ENCODE assay signal across 18 mouse cellular contexts in genomic region chr17:29798151-29798550, GRCm38 (mm10).
DNase-seq lines count a peak whose midpoint lies in the region; ATAC-seq and TF ChIP-seq lines count a peak whose summit lies in the region.
"Had no signal": no experiment of that assay in that cellular context is flagged by ENCODE, and none has a peak within 500 bp of the region (broad histone marks: within the 10 kb centered on the region; RNA-seq: fewer than 3 reads in every experiment).

No protein-coding gene starts in this region.

- 34% methylated on average over 10 of the region's 10 CpGs for WGBS in forebrain, embryonic 10.5 days
- WGBS in forebrain, postnatal 0 days, result 44% methylated on average over 10 of the region's 10 CpGs
- WGBS in midbrain, embryonic 10.5 days, result 40% methylated on average over 10 of the region's 10 CpGs
- WGBS in midbrain, postnatal 0 days, result 46% methylated on average over 9 of the region's 10 CpGs
- WGBS in hindbrain, embryonic 16.5 days, result 45% methylated on average over 10 of the region's 10 CpGs
- WGBS in neural tube, embryonic 15.5 days, result 38% methylated on average over 10 of the region's 10 CpGs
- 58% methylated on average over 10 of the region's 10 CpGs for WGBS in lung, adult 2 months

- H3K4me3 ChIP-seq in forebrain, embryonic 10.5 days, result no peak overlapping the region
- no peak overlapping the region for H3K4me3 ChIP-seq in forebrain, postnatal 0 days (ENCODE audit: low read depth, low read length)
- H3K4me3 ChIP-seq in midbrain, embryonic 10.5 days, result no peak overlapping the region
- no peak overlapping the region for H3K4me3 ChIP-seq in midbrain, postnatal 0 days (ENCODE audit: low read depth, low read length)
- H3K4me3 ChIP-seq in hindbrain, embryonic 16.5 days (ENCODE audit: low read length), result no peak overlapping the region
- H3K4me3 ChIP-seq in neural tube, embryonic 15.5 days (replicated peaks), result no peak overlapping the region
- H3K4me3 ChIP-seq in lung, adult 2 months (replicated peaks; ENCODE audit: extremely low read depth, low read depth, low read length), result no peak overlapping the region
- H3K4me3 ChIP-seq: heart, embryonic 15.5 days; neural tube, embryonic 12.5 days had no signal

- TF ChIP-seq CTCF in forebrain, postnatal 0 days (IDR thresholded peaks at IDR 0.05; ENCODE audit: low read depth), result no peak
- TF ChIP-seq CTCF in midbrain, postnatal 0 days (IDR thresholded peaks at IDR 0.05), result no peak
- no peak for TF ChIP-seq CTCF in lung, adult 2 months (IDR thresholded peaks at IDR 0.05; ENCODE audit: insufficient read depth, low read length)

- no peak overlapping the region for H3K9ac ChIP-seq in forebrain, postnatal 0 days
- no peak overlapping the region for H3K9ac ChIP-seq in midbrain, postnatal 0 days (replicated peaks; ENCODE audit: low read length, poor library complexity, severe bottlenecking)
- peak overlapping the region; percentile 42; the same call in 1 of the 2 replicates for H3K9ac ChIP-seq in hindbrain, embryonic 16.5 days (ENCODE audit: low read depth, low read length)
- H3K9ac ChIP-seq in neural tube, embryonic 15.5 days (replicated peaks), result no peak overlapping the region
- H3K9ac ChIP-seq: heart, embryonic 15.5 days; neural tube, embryonic 12.5 days had no signal

- H3K27ac ChIP-seq in forebrain, embryonic 10.5 days, result peak overlapping the region; percentile 48
- no peak overlapping the region for H3K27ac ChIP-seq in forebrain, postnatal 0 days (ENCODE audit: low read depth, low read length)
- H3K27ac ChIP-seq in midbrain, embryonic 10.5 days (replicated peaks), result peak overlapping the region; percentile 50
- H3K27ac ChIP-seq in midbrain, postnatal 0 days (ENCODE audit: low read depth, low read length), result no peak overlapping the region
- H3K27ac ChIP-seq in hindbrain, embryonic 16.5 days (ENCODE audit: low read depth, low read length), result no peak overlapping the region
- H3K27ac ChIP-seq in neural tube, embryonic 15.5 days (replicated peaks), result 0 out of 2 replicates have a peak overlapping the region, but pooled peaks have one; percentile 33
- H3K27ac ChIP-seq: heart, embryonic 15.5 days; neural tube, embryonic 12.5 days had no signal

- no peak for TF ChIP-seq POLR2A in lung, adult 2 months (IDR thresholded peaks at IDR 0.05; ENCODE audit: borderline replicate concordance, extremely low read depth, low read depth, low read length)

- no peak for DNase-seq in forebrain, embryonic 10.5 days (ENCODE audit: extremely low spot score, low spot score)
- DNase-seq in forebrain, postnatal 0 days, result no peak
- DNase-seq in midbrain, embryonic 10.5 days (ENCODE audit: low spot score), result no peak
- DNase-seq in midbrain, postnatal 0 days (ENCODE audit: low spot score), result no peak
- no peak for DNase-seq in lung, adult 2 months
- DNase-seq in gastrocnemius, adult 18-20 months (ENCODE audit: low spot score), result no peak
- DNase-seq: adrenal gland, adult 2 months; cerebellum, adult 9-11 months; gastrocnemius, postnatal 36 days; liver; lung, postnatal 10 days; right cerebral cortex, postnatal 25 days; thymus, postnatal 36 days had no signal

- ATAC-seq in forebrain, postnatal 0 days, result no peak
- no peak for ATAC-seq in midbrain, postnatal 0 days (ENCODE audit: low FRiP score)
- ATAC-seq in hindbrain, embryonic 16.5 days, result no peak
- ATAC-seq in neural tube, embryonic 15.5 days (ENCODE audit: low FRiP score), result no peak
- ATAC-seq: intestine, embryonic 16.5 days had no signal

- no peak overlapping the region for H3K4me2 ChIP-seq in forebrain, postnatal 0 days (ENCODE audit: low read depth)
- H3K4me2 ChIP-seq in midbrain, postnatal 0 days (ENCODE audit: low read depth, low read length, poor library complexity, severe bottlenecking), result no peak overlapping the region
- no peak overlapping the region for H3K4me2 ChIP-seq in hindbrain, embryonic 16.5 days (ENCODE audit: low read length)
- no peak overlapping the region for H3K4me2 ChIP-seq in neural tube, embryonic 15.5 days
- H3K4me2 ChIP-seq: heart, embryonic 15.5 days; neural tube, embryonic 12.5 days had no signal

- H3K4me1 ChIP-seq in forebrain, embryonic 10.5 days, result peaks cover 53% of the 10 kb centered on the region
- peaks cover 16% of the 10 kb centered on the region for H3K4me1 ChIP-seq in forebrain, postnatal 0 days (ENCODE audit: insufficient read depth)
- peaks cover 50% of the 10 kb centered on the region for H3K4me1 ChIP-seq in midbrain, embryonic 10.5 days
- peaks cover 10% of the 10 kb centered on the region; the same call in 1 of the 2 replicates for H3K4me1 ChIP-seq in midbrain, postnatal 0 days (ENCODE audit: insufficient read depth, low read length)
- peaks cover 27% of the 10 kb centered on the region for H3K4me1 ChIP-seq in hindbrain, embryonic 16.5 days (ENCODE audit: control insufficient read depth, insufficient read depth, low read depth, low read length)
- H3K4me1 ChIP-seq in neural tube, embryonic 15.5 days, result peaks cover 36% of the 10 kb centered on the region
- H3K4me1 ChIP-seq in lung, adult 2 months (ENCODE audit: control insufficient read depth, insufficient read depth, low read length), result no peaks in the 10 kb centered on the region

- no peaks in the 10 kb centered on the region for H3K36me3 ChIP-seq in forebrain, embryonic 10.5 days (replicated peaks)
- no peaks in the 10 kb centered on the region for H3K36me3 ChIP-seq in forebrain, postnatal 0 days (ENCODE audit: insufficient read depth)
- no peaks in the 10 kb centered on the region for H3K36me3 ChIP-seq in midbrain, embryonic 10.5 days
- no peaks in the 10 kb centered on the region for H3K36me3 ChIP-seq in midbrain, postnatal 0 days (ENCODE audit: insufficient read depth, low read length)
- no peaks in the 10 kb centered on the region for H3K36me3 ChIP-seq in hindbrain, embryonic 16.5 days (ENCODE audit: control insufficient read depth, insufficient read depth, low read length)
- no peaks in the 10 kb centered on the region for H3K36me3 ChIP-seq in neural tube, embryonic 15.5 days
- H3K36me3 ChIP-seq: heart, embryonic 15.5 days; neural tube, embryonic 12.5 days had no signal

- peaks cover 50% of the 10 kb centered on the region for H3K27me3 ChIP-seq in forebrain, embryonic 10.5 days (ENCODE audit: poor library complexity, severe bottlenecking)
- no peaks in the 10 kb centered on the region for H3K27me3 ChIP-seq in forebrain, postnatal 0 days (ENCODE audit: insufficient read depth, low read length)
- H3K27me3 ChIP-seq in midbrain, embryonic 10.5 days (ENCODE audit: low read depth, poor library complexity, severe bottlenecking), result peaks cover 28% of the 10 kb centered on the region
- no peaks in the 10 kb centered on the region for H3K27me3 ChIP-seq in midbrain, postnatal 0 days (ENCODE audit: insufficient read depth, low read length)
- no peaks in the 10 kb centered on the region for H3K27me3 ChIP-seq in hindbrain, embryonic 16.5 days (replicated peaks; ENCODE audit: control insufficient read depth, insufficient read depth, low read length)
- no peaks in the 10 kb centered on the region for H3K27me3 ChIP-seq in neural tube, embryonic 15.5 days (replicated peaks)

- H3K9me3 ChIP-seq in forebrain, embryonic 10.5 days, result no peaks in the 10 kb centered on the region
- H3K9me3 ChIP-seq in forebrain, postnatal 0 days (ENCODE audit: low read length), result no peaks in the 10 kb centered on the region
- H3K9me3 ChIP-seq in midbrain, embryonic 10.5 days (replicated peaks), result no peaks in the 10 kb centered on the region
- no peaks in the 10 kb centered on the region for H3K9me3 ChIP-seq in midbrain, postnatal 0 days (ENCODE audit: low read length)
- H3K9me3 ChIP-seq in hindbrain, embryonic 16.5 days (ENCODE audit: control insufficient read depth, low read length), result no peaks in the 10 kb centered on the region
- no peaks in the 10 kb centered on the region for H3K9me3 ChIP-seq in neural tube, embryonic 15.5 days (replicated peaks)
- H3K9me3 ChIP-seq: heart, embryonic 15.5 days; neural tube, embryonic 12.5 days had no signal

Comparison
In these comparisons a context has a peak if more than half of its experiments do, and no peak if none do; other contexts are left out.
1. H3K27ac ChIP-seq: peak in forebrain, embryonic 10.5 days (single experiment), midbrain, embryonic 10.5 days (single experiment) and neural tube, embryonic 15.5 days (single experiment); none in forebrain, postnatal 0 days (single experiment), midbrain, postnatal 0 days (single experiment) and hindbrain, embryonic 16.5 days (single experiment).